In the genomic region with DNA sequence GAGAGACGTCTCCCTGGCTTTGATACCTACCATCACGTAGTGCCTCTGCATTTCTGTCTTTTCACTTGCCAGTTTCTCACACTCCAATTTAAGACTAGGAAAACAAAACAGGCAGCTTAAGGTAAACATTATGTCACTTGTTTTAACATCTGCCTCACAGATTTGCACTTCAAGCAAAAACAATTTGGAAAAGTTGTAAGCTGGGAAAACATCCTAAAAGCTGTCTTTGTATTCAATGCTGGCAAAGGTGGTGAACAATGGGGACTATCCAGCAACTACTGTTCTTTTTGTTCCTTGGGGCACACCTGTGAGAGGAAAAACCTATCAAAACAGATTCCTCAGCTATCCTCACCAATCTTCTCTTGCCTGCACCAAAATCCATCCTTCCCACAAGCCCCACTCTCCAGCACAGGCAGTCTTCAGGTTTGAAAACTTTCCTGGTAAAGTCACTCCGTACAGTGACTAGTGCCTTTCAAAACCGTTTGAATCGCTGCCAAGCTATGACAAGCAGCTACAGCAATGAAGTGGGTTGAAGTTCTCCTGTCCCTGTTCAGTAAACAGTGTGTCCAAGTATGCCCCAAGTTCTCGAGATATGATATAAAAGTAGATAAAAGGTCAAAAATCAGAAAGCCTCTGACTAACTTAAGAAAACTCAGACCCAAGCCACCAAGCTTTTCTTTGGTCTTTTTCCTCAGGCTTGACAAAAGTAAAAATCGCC, we compare ENCODE assay signal across 9 mouse cellular contexts. TPM values are rescaled to one million over a fixed set of nuclear protein-coding genes. Genes with fewer than 3 reads are reported as not detected.
DNase-seq lines count a peak whose midpoint lies in the region; ATAC-seq lines count a peak whose summit lies in the region.
"Had no signal": no experiment of that assay in that cellular context is flagged by ENCODE, and none has a peak within 500 bp of the region (broad histone marks: within the 10 kb centered on the region; RNA-seq: fewer than 3 reads in every experiment).

No protein-coding gene starts in this region.

- H3K9me3 ChIP-seq in forebrain, embryonic 14.5 days (replicated peaks; ENCODE audit: control insufficient read depth, low read length), result no peaks in the 10 kb centered on the region
- no peaks in the 10 kb centered on the region for H3K9me3 ChIP-seq in intestine, embryonic 14.5 days (ENCODE audit: control insufficient read depth, low read length)
- no peaks in the 10 kb centered on the region for H3K9me3 ChIP-seq in liver, embryonic 13.5 days (replicated peaks)
- no peaks in the 10 kb centered on the region for H3K9me3 ChIP-seq in neural tube, embryonic 15.5 days (replicated peaks)

- H3K4me1 ChIP-seq in forebrain, embryonic 14.5 days (ENCODE audit: control insufficient read depth, insufficient read depth, low read length), result peaks cover 36% of the 10 kb centered on the region
- peaks cover 18% of the 10 kb centered on the region for H3K4me1 ChIP-seq in intestine, embryonic 14.5 days (replicated peaks; ENCODE audit: control insufficient read depth, insufficient read depth, low read length)
- peaks cover 74% of the 10 kb centered on the region for H3K4me1 ChIP-seq in liver, embryonic 13.5 days (replicated peaks)
- H3K4me1 ChIP-seq in neural tube, embryonic 15.5 days, result peaks cover 45% of the 10 kb centered on the region

- H3K36me3 ChIP-seq in forebrain, embryonic 14.5 days (ENCODE audit: control insufficient read depth, insufficient read depth, low read length), result peaks cover 12% of the 10 kb centered on the region; the same call in 1 of the 2 replicates
- peaks cover 10% of the 10 kb centered on the region for H3K36me3 ChIP-seq in intestine, embryonic 14.5 days (ENCODE audit: control insufficient read depth, insufficient read depth, low read length)
- peaks cover 13% of the 10 kb centered on the region; the same call in 1 of the 2 replicates for H3K36me3 ChIP-seq in liver, embryonic 13.5 days
- no peaks in the 10 kb centered on the region for H3K36me3 ChIP-seq in neural tube, embryonic 15.5 days
- H3K36me3 ChIP-seq: G1E had no signal

- peak overlapping the region; percentile 83 for H3K4me3 ChIP-seq in forebrain, embryonic 14.5 days (ENCODE audit: low read depth, low read length)
- H3K4me3 ChIP-seq in intestine, embryonic 14.5 days (ENCODE audit: low read depth, low read length), result peak overlapping the region; percentile 85
- peak overlapping the region; percentile 78 for H3K4me3 ChIP-seq in liver, embryonic 13.5 days (replicated peaks)
- peak overlapping the region; percentile 89 for H3K4me3 ChIP-seq in neural tube, embryonic 15.5 days (replicated peaks)

- H3K9ac ChIP-seq in forebrain, embryonic 14.5 days (ENCODE audit: low read length), result peak overlapping the region; percentile 80
- H3K9ac ChIP-seq in intestine, embryonic 14.5 days (ENCODE audit: low read length), result peak overlapping the region; percentile 75
- H3K9ac ChIP-seq in liver, embryonic 13.5 days, result peak overlapping the region; percentile 82; the same call in 1 of the 2 replicates
- peak overlapping the region; percentile 80 for H3K9ac ChIP-seq in neural tube, embryonic 15.5 days (replicated peaks)

- ATAC-seq in forebrain, embryonic 14.5 days, result no peak
- no peak for ATAC-seq in intestine, embryonic 14.5 days (replicated peaks; ENCODE audit: low FRiP score, low TSS enrichment, low read depth)
- ATAC-seq in liver, embryonic 13.5 days (ENCODE audit: low read depth), result no peak
- no peak for ATAC-seq in neural tube, embryonic 15.5 days (ENCODE audit: low FRiP score)

- no peaks in the 10 kb centered on the region for H3K27me3 ChIP-seq in forebrain, embryonic 14.5 days (replicated peaks; ENCODE audit: control insufficient read depth, insufficient read depth, low read length)
- H3K27me3 ChIP-seq in intestine, embryonic 14.5 days (replicated peaks; ENCODE audit: control insufficient read depth, insufficient read depth, low read length), result no peaks in the 10 kb centered on the region; the same call in 1 of the 2 replicates
- H3K27me3 ChIP-seq in liver, embryonic 13.5 days, result peaks cover 5% of the 10 kb centered on the region
- no peaks in the 10 kb centered on the region for H3K27me3 ChIP-seq in neural tube, embryonic 15.5 days (replicated peaks)

- no peak overlapping the region for H3K27ac ChIP-seq in forebrain, embryonic 14.5 days (ENCODE audit: low read depth, low read length)
- H3K27ac ChIP-seq in intestine, embryonic 14.5 days (ENCODE audit: low read depth), result no peak overlapping the region
- H3K27ac ChIP-seq in liver, embryonic 13.5 days, result peak overlapping the region; percentile 18; the same call in 1 of the 2 replicates
- H3K27ac ChIP-seq in neural tube, embryonic 15.5 days (replicated peaks), result no peak overlapping the region

- peak overlapping the region; percentile 76 for H3K4me2 ChIP-seq in forebrain, embryonic 14.5 days (ENCODE audit: low read length)
- peak overlapping the region; percentile 77 for H3K4me2 ChIP-seq in intestine, embryonic 14.5 days (ENCODE audit: low read length)
- peak overlapping the region; percentile 98 for H3K4me2 ChIP-seq in liver, embryonic 13.5 days
- peak overlapping the region; percentile 85 for H3K4me2 ChIP-seq in neural tube, embryonic 15.5 days

- WGBS in forebrain, embryonic 14.5 days, result 4% methylated on average over 7 of the region's 7 CpGs
- WGBS in intestine, embryonic 14.5 days, result 19% methylated on average over 7 of the region's 7 CpGs
- 54% methylated on average over 7 of the region's 7 CpGs for WGBS in liver, embryonic 13.5 days (ENCODE audit: insufficient replicate concordance)
- 13% methylated on average over 7 of the region's 7 CpGs for WGBS in neural tube, embryonic 15.5 days

- intact Hi-C loops in gastrocnemius, postnatal 14 days (cut with DNase I; ENCODE audit: low total_unique reads), result loop anchor here (10.0 kb wide), 1 partner anchor 63 kb away; no protein-coding TSS in a partner anchor

- DNase-seq in gastrocnemius, postnatal 14 days, result peak; percentile 16
- DNase-seq in gastrocnemius, adult 8-10 months (ENCODE audit: low spot score in 2 of 2), result no peak
- DNase-seq in adrenal gland, adult 8-10 months, result peak; percentile 60
- DNase-seq in forebrain, embryonic 14.5 days (ENCODE audit: low spot score), result peak; percentile 72
- peak; percentile 54 for DNase-seq in intestine, embryonic 14.5 days (ENCODE audit: low spot score)
- DNase-seq in liver, embryonic 13.5 days, result no peak
- no peak for DNase-seq in thymus, postnatal 4 days

RNA-seq across cellular contexts. Expression of a gene that starts 2.7 kb away (rescaled TPM):
- total RNA-seq in gastrocnemius, postnatal 14 days (2021), result 10 to 100 TPM; 17.7 to 25.1 TPM
- 10 to 100 TPM; 16.1 to 25.6 (median 17.8) TPM for total RNA-seq in gastrocnemius, adult 8-10 months (2022)
- 10 to 100 TPM; 35.8 to 50.7 (median 42.2) TPM for total RNA-seq in adrenal gland, adult 8-10 months (2022)
- 38.7 and 41.2 TPM in 2 replicates for polyA plus RNA-seq in forebrain, embryonic 14.5 days (2014; fragmentation: Nextera tagmentation; extraction: Ambion mirVana)
- polyA plus RNA-seq in intestine, embryonic 14.5 days (2014; fragmentation: Nextera tagmentation; extraction: Ambion mirVana), result 24.9 and 25.5 TPM in 2 replicates
- 5.6 and 6.1 TPM in 2 replicates for polyA plus RNA-seq in liver, embryonic 13.5 days (2015; fragmentation: Nextera tagmentation; extraction: Ambion mirVana)
- polyA plus RNA-seq in neural tube, embryonic 15.5 days (2015; fragmentation: Nextera tagmentation; extraction: Ambion mirVana), result 25.3 and 27.8 TPM in 2 replicates
- polyA plus RNA-seq: G1E had no signal

Comparison
In these comparisons a context has a peak if more than half of its experiments do, and no peak if none do; other contexts are left out.
1. DNase-seq: peak in gastrocnemius, postnatal 14 days (single experiment), adrenal gland, adult 8-10 months (single experiment), forebrain, embryonic 14.5 days (single experiment) and intestine, embryonic 14.5 days (single experiment); none in gastrocnemius, adult 8-10 months (0 of 2), liver, embryonic 13.5 days (single experiment) and thymus, postnatal 4 days (single experiment).
2. Peak in every context shown above with its lines, with median percentiles within 50 percentile points of each other: H3K4me2 ChIP-seq, H3K4me3 ChIP-seq and H3K9ac ChIP-seq.